Comparison of ENCODE assay signal across 8 mouse cellular contexts in genomic region chr8:115095548-115095947, GRCm38 (mm10).
DNase-seq lines count a peak whose midpoint lies in the region; ATAC-seq and TF ChIP-seq lines count a peak whose summit lies in the region.

No protein-coding gene starts in this region.

- peak; percentile 75 for TF ChIP-seq CTCF in heart, adult 2 months (IDR thresholded peaks at IDR 0.05)

- no peak overlapping the region for H3K4me3 ChIP-seq in heart, adult 2 months
- H3K4me3 ChIP-seq in limb, embryonic 11.5 days (ENCODE audit: low read depth, low read length) = no peak overlapping the region
- H3K4me3 ChIP-seq in forebrain, embryonic 10.5 days = no peak overlapping the region

- H3K4me2 ChIP-seq in limb, embryonic 11.5 days (ENCODE audit: low read depth, severe bottlenecking) = no peak overlapping the region

- no peaks in the 10 kb centered on the region for H3K4me1 ChIP-seq in heart, adult 2 months (ENCODE audit: control insufficient read depth, insufficient read depth, low read length)
- H3K4me1 ChIP-seq in limb, embryonic 11.5 days (ENCODE audit: control insufficient read depth, insufficient read depth, low read length) = no peaks in the 10 kb centered on the region
- peaks cover 13% of the 10 kb centered on the region for H3K4me1 ChIP-seq in forebrain, embryonic 10.5 days

- DNase-seq in heart, adult 2 months = peak; percentile 24 to 37
- DNase-seq in heart, postnatal 25 days (ENCODE audit: low spot score) = no peak
- DNase-seq in spleen, postnatal 10 days (ENCODE audit: low spot score in 2 of 2) = peak; percentile 4 to 41
- no peak for DNase-seq in spleen, postnatal 14 days (ENCODE audit: low spot score in 2 of 2)
- DNase-seq in cerebellum, adult 9-10 months = peak; percentile 18
- peak; percentile 38 for DNase-seq in limb, embryonic 11.5 days (ENCODE audit: low spot score)
- DNase-seq in thymus, postnatal 14 days = peak; percentile 61
- no peak for DNase-seq in forebrain, embryonic 10.5 days (ENCODE audit: extremely low spot score, low spot score)

- no peaks in the 10 kb centered on the region for H3K9me3 ChIP-seq in limb, embryonic 11.5 days (ENCODE audit: control insufficient read depth, low read length)
- H3K9me3 ChIP-seq in forebrain, embryonic 10.5 days = no peaks in the 10 kb centered on the region

- H3K27ac ChIP-seq in heart, adult 2 months = no peak overlapping the region
- H3K27ac ChIP-seq in limb, embryonic 11.5 days (replicated peaks; ENCODE audit: low read depth, low read length) = no peak overlapping the region
- H3K27ac ChIP-seq in forebrain, embryonic 10.5 days = no peak overlapping the region

- 0 out of 2 replicates have a peak, but pooled peaks have one; percentile 16 for TF ChIP-seq EP300 in heart, adult 2 months (IDR thresholded peaks at IDR 0.05; ENCODE audit: insufficient read depth, low read depth, low read length)

- WGBS in heart, adult 2 months = 80% methylated on average over 4 of the region's 4 CpGs
- 92% methylated on average over 4 of the region's 4 CpGs for WGBS in limb, embryonic 11.5 days
- WGBS in forebrain, embryonic 10.5 days = 83% methylated on average over 4 of the region's 4 CpGs

- intact Hi-C loops in heart, adult 2 months (cut with DNase I) = loop anchor here (1.0 kb wide), 1 partner anchor 614 kb away; no protein-coding TSS in a partner anchor
- intact Hi-C loops in heart, postnatal 25 days (cut with DNase I) = loop anchor here (5.0 kb wide), 1 partner anchor 612 kb away; the partner anchor contains the start of gene Maf

- no peaks in the 10 kb centered on the region for H3K79me2 ChIP-seq in heart, adult 2 months (replicated peaks; ENCODE audit: control insufficient read depth, insufficient read depth, low read length)

- ATAC-seq in limb, embryonic 11.5 days (ENCODE audit: insufficient number of reproducible peaks, low FRiP score, low TSS enrichment, low read depth) = no peak

- H3K36me3 ChIP-seq in heart, adult 2 months (ENCODE audit: control insufficient read depth, insufficient read depth, low read length) = no peaks in the 10 kb centered on the region
- no peaks in the 10 kb centered on the region for H3K36me3 ChIP-seq in limb, embryonic 11.5 days (ENCODE audit: control insufficient read depth, insufficient read depth, low read length)
- no peaks in the 10 kb centered on the region for H3K36me3 ChIP-seq in forebrain, embryonic 10.5 days (replicated peaks)

- H3K9ac ChIP-seq in heart, adult 2 months (ENCODE audit: low read depth, low read length) = no peak overlapping the region
- H3K9ac ChIP-seq in limb, embryonic 11.5 days (ENCODE audit: low read length) = no peak overlapping the region

- no peak for TF ChIP-seq POLR2A in heart, adult 2 months (IDR thresholded peaks at IDR 0.05; ENCODE audit: insufficient read depth, low read depth, low read length)

- H3K27me3 ChIP-seq in heart, adult 2 months (ENCODE audit: control insufficient read depth, insufficient read depth, low read length) = no peaks in the 10 kb centered on the region
- no peaks in the 10 kb centered on the region for H3K27me3 ChIP-seq in limb, embryonic 11.5 days (ENCODE audit: control insufficient read depth, insufficient read depth, low read length)
- H3K27me3 ChIP-seq in forebrain, embryonic 10.5 days (ENCODE audit: poor library complexity, severe bottlenecking) = peaks cover 14% of the 10 kb centered on the region; the same call in 1 of the 2 replicates

Comparison
In these comparisons a context has a peak if more than half of its experiments do, and no peak if none do; other contexts are left out.
1. DNase-seq: peak in heart, adult 2 months (2 of 2), spleen, postnatal 10 days (2 of 2), cerebellum, adult 9-10 months (single experiment), limb, embryonic 11.5 days (single experiment) and thymus, postnatal 14 days (single experiment); none in heart, postnatal 25 days (single experiment), spleen, postnatal 14 days (0 of 2) and forebrain, embryonic 10.5 days (single experiment).